Mouse (Mus musculus): ENCODE measurements around the gene Olfr1390.
"Not testable (repeated sequence)": the region's sequence is repeated elsewhere in the genome, so short reads cannot be mapped to it uniquely, and the experiment has no call there.

Gene Olfr1390

GRCm38 (mm10) chr11:49334888-49335287, at the start of gene Olfr1390:
Gene Olfr1390, plus strand, starts transcription at chr11:49335188.
- no peak for DNase-seq

- DNase-seq: peak; percentile 45
These were observed 47.7 kb upstream of the Olfr1390 start for GRCm38 (mm10) chr11:49287251-49287650.

- peak; percentile 73 for DNase-seq
These were observed 42.2 kb upstream of the Olfr1390 start for GRCm38 (mm10) chr11:49292777-49293176.

- no peak for DNase-seq
These were observed 30.5 kb upstream of the Olfr1390 start, which contains the start of gene Olfr10 for GRCm38 (mm10) chr11:49304441-49304840. Gene Olfr10, plus strand, starts transcription at chr11:49304741.

- not testable (repeated sequence) for DNase-seq
These were observed 26.4 kb upstream of the Olfr1390 start for GRCm38 (mm10) chr11:49308547-49308946.

- no peak for DNase-seq
These were observed 12.5 kb upstream of the Olfr1390 start, which contains the start of gene Olfr1391 for GRCm38 (mm10) chr11:49322442-49322841. Gene Olfr1391, plus strand, starts transcription at chr11:49322742.

- DNase-seq: peak; percentile 36
These were observed 8.3 kb upstream of the Olfr1390 start for GRCm38 (mm10) chr11:49326726-49327125.

- no peak for DNase-seq
These were observed 5.3 kb upstream of the Olfr1390 start for GRCm38 (mm10) chr11:49329686-49330085.

GRCm38 (mm10) chr11:49337150-49337832, 2.3 kb downstream of the Olfr1390 start:
- no peak for DNase-seq

- no peak for DNase-seq
These were observed 48.1 kb downstream of the Olfr1390 start for GRCm38 (mm10) chr11:49383133-49383532.

GRCm38 (mm10) chr11:49386118-49386517, 51.1 kb downstream of the Olfr1390 start:
- not testable (repeated sequence) for DNase-seq

Data from right cerebral cortex, adult 18-20 months (tissue).